Mouse (Mus musculus) spleen, postnatal 4 days (tissue): ENCODE data around the gene Morn3.
"Not testable (repeated sequence)": the region's sequence is repeated elsewhere in the genome, so short reads cannot be mapped to it uniquely, and the experiment has no call there.

Experiments
- DNase-seq, 2 experiments: peaks; one replicate each; pipeline ENCODE4 v3.0.0; 2022; ENCODE audit warnings: low spot score in 2 of 2

Morn3 gene

DNA sequence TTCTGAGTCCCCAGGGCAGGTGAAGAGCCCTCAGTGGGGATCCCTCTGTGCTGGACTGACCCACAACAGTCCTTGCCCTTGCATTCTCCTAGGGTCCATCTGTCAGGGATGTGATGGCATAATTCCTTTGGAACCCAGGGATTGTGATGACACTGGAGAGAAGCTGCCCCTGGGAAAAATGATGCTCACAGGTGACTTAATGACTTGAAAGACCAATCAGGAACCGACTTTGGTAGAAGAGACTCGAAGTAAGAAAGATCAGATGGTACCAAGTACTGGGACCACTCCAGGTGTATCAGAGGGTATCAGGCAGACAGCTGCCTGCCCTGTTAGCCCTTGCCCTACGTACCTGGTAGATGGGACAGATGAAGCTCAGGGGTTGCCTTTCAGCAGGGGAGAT, at the start of gene Morn3:
Gene Morn3 (minus strand): TSS at position 101 of the 400 bp plus-strand sequence.
- no peak for DNase-seq

DNA sequence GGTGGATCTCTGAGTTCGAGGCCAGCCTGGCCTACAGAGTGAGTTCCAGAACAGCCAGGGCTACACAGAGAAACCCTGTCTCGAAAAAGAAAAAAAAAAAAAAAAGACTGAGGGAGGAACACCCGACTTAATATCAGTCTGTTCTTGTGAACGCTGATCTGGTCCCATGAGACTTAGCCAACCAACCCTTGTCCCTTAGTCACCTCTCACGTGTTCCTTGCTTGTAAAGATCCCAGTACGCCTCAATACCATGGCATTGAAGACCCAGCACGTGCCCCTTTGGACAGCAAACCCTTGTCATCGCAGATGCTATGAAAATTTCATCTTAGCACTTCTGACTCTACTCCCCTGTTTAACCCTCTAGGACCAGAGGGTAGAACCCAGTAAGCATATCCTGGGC, 49.5 kb upstream of the Morn3 start:
- no peak for DNase-seq

DNA sequence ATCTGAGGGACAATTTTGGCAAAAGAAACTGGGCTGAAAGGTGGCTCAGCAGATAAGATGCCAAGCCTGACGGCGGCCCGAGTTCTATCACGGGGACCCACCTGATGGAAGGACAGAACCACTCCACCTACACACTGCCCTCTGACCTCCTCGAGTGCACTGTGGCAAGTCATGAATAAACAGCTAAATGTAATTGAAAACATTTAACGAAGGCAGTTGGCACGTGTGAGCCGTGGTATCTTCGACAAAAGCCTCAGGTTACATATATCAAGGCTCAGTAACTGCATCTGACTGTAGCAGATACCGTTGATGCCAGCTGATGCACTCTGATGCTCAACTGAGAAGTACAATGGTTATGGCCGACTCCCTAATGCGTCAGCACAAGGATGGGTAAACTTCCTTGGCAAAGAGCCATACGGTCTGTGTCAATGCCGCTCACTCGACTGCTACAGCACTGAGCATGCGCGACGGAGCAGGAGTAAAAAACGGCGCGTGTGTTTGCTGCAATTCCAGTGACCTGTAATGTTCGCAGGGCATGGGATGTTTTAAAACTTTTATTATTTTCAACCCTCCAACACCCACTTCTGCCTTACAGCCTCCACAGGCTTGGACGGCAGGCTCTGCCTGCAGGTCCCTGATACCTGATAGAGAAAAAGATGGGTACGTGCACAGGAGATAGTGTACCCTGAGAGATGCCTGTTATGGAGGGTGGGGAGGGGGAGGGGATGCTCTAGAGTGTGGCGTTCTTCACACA, 47.6 kb upstream of the Morn3 start:
- DNase-seq: peak; percentile 79 to 83

DNA sequence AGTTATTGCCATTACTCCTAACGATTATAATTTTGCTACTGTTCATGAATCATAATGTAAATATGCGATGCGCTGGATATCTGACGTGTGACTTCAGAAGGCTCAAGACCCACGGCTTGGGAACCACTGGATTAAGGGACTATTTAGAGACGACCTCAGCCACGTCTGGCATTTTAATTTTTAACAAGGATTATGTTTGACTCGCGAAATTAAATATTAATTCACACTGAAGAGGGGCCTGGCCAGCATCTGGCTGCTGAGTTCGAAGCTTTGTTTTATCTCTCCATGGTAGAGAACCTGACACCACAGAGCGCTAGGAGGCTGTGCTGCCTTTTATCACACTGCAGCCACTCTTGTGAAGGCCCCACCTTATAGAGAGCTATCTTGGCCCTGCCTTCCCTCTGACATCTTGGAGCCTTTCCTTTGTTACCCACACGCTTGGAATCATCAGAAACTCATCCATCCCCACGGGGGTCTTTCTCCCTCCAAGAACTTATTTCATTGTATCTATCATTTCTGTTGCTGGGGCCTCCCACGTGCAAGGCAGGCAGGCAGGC, 46.3 kb upstream of the Morn3 start:
- peak; percentile 71 to 75 for DNase-seq

DNA sequence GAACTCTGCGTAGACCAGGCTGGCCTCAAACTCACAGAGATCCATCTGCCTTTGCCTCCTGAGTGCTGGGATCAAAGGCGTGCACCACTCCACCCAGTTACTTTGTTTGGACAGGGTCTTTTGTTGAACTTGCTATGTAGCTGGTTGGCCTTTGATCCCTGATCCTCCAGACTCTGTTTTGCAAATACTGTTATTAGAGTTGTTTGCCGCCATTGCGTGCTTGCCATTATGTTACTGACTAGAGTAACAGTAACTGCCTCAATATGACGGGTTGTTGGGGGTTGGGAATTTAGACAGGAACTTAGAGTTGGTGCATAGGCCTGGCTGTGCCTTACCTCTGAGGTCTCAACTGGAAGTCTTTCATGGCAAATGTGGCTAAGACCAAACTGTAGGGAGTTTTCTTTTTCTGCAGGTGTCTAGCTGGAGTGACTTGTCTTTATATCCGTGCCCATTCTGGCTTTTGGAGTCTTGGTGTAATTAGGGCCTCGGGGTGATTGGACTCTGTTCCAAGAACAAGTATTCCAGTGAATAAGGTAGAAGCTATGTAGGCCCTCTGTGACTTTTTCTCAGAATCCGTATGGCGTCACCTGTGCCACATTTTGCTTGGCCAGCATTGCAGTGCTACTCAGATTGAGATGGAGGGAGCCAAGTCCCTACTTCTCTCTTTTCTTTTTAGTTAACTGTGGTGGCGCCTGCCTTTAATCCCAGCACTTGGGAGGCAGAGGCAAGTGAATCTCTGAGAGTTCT, 43.9 kb upstream of the Morn3 start:
- no peak for DNase-seq

DNA sequence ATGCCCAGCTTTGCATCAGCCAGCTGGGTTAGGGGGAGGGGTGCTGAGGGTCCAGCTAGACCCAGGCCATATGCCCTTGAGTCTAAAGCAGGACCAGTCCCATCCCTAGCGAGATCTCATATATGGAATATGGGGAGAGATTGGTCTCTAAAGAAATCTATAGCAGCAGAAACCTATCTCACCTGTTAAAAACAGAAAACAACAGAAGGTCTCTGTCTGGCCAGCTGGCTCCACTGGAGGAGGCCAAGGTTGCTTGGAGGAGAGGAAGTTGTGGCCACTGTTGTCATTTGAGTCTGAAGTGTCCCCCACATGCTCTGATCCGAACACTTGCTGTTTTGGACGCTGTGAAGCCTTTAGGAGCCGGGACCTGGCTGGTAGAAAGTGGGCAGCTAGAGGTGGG, 42.0 kb upstream of the Morn3 start:
- no peak for DNase-seq

DNA sequence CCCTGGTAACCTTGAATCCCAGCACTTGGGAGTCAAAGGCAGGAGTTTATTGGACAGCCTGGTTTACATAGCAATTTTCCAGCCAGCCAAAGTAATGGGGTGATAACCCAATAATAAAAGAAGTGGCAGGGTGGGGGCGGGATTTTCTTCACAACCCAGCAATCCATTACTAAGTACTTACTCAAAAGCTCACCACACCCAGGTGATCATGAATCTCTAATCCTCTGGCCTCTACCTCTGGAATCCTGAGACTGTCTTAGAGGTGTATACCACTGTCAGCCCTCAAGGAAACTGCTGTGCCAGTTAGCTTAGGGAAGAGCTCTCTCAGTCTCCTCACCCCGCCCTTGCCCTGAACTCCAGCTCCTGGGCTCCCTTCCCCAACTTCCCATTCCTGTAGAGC, 39.7 kb upstream of the Morn3 start:
- DNase-seq: no peak

DNA sequence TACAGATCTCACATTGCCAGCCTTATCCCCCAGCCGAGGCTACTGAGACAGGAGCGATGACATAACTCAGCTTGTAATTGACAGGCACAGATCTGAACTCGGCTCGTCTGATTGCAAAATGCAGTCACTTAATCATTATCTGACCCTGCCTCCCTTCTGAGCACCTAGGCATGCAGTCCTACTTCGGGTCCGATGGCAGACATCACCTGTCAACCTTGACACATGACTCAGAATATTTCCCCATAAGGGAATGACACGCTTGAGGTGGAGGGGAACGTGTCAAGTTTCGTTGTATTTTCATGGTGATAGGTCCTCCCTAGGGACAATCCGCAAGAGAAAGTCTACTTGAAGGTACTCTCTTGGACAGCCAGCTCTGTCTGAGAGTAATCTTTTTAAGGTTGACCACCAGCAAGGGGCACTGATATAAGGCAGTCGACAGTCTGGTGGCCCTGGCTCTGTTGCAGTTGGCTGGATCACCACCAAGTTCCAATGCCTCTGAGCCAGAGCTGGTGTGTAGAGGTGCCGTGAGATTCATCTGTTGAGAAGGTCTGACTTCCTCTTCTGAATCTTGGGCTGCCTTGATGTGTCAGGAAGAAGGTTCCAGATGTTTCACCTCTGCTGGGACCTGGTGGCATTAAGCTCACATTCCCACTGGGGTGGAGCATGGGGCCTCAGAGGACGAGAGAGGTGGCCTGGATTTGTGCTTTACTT, 36.7 kb upstream of the Morn3 start:
- DNase-seq: no peak

DNA sequence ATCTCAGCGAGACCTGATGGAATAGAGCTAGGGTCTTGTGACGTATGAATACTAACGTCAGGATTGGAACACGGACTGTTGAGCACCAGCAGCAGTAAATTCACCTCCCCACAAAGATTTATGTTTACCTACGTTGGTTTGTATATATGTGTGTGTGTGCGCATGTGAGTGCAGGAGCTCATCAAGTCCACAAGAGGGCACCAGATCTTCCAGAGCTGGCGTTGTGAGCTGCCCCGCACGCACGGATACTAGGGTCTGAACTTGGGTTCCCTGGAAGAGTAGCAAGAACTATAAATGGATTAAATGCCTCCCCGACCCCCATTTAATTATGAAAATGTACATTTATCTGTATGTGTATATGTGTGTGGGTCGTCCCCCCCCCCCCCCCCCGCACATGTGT, 33.7 kb upstream of the Morn3 start:
- no peak for DNase-seq

DNA sequence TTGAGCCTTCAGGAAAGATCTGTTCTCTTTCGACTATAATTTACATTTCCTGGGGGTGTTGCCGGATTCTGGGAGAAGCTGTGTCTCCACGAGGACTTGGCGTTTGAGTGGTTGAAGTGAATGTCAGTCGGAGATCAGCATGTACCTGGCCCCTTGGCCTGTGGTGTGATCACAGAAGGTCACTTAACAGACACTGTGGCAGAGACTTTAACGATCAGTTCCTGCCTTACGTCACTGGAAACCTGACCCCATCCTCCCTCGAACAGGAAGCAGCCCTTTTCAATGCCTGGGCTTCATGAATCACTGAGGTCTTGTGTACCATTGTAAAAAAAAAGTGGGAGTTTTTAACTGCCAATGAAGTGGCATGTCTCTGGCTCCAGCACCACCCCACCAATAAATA, 33.2 kb upstream of the Morn3 start:
- no peak for DNase-seq

DNA sequence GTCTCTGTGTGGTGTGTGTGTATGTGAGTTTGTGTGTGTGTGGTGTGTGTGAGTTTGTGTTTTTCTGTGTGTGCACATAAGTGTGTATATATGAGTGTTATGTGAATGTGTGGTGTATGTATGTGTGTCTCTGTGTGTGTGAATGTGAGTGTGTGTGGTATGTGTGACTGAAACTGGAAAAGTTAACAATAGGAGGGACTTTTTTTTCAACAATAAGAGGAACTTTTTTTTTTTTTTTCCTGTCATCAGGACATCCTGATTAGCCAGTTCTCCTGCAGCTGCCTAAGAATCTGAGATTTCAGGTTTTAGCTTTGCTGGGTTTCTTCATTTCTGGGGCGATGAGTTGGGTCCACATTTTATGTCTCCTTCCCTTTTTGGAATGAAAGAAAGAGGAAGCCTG, 32.8 kb upstream of the Morn3 start:
- DNase-seq: no peak

DNA sequence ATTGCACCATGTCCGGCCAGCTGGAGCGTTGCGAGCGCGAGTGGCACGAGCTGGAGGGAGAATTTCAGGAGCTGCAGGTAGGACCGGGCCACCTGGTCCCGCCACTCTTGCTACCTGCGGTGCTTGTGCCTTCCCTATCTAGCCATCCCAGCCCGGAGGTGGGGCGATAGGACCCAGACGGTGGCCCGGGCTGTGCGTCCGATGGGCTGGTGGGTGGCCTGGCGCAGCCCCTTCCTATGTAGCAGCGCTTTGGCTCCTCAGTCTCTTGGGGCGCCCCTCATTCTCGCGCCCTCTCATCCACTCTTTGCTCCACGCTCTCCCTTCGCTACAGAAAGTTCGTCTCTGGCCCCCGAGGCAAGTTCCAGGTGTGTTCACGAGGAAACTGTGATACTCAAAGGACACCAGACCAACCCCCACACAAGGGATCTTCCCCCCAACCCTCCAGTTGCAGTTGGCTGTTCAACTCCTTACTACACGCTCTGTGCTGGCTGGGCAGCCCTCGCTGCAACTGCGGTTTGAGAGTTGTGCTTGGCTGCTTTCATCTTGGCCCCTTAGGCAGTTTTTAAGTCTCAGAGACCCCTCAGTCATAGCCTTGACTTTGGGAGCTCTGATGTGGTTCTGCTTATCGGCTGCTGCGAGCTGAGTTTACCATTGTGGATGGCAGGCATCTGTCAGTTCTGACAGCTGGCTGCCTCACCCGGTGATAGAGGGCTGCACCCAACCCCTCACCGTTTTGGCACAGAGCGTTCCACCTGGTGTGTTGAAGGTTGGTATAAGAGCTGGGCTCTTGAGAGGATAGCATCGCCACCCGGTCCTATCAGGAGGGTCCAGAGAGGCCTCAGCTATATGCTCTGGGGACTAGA, 29.8 kb upstream of the Morn3 start:
- peak; percentile 60 to 81 for DNase-seq

DNA sequence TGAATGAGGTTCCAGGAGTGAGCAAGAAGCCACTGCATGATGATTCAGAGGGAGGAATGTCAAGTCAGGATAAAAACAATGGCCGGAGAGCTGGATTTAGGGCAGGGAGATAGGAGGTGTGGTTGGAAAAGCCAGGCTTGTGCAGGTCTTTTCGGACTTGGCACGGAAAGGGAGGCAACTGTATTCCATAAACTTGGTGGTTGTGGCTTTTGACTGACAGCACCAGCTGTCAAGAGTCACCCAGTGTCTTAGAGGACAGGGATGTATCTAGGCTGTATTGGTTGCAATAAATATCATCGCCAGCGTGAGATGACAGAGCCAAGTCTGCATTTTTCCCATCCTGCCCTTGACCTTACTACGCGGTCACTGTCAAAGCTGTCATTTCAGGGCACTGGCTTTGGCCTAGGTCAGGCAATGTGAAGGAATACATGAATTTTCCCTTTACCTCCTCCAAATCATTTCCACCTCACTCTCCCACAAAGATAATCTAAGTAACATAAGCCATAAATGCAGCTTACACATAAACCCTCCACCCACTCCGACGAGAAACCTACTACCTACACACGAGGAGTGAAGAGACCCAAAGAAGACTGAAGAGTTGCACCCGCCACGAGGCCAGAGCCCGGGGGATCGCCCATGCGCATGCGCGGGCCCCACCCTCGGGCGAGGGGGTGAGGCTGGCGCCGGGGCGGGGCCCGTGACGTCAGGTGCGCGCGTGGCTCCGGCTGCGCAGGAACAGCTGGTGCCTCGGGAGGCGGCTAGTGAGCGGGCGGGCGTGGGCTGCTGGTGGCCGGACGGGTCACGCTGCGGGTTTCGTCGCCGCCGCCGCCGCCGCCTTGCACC, 29.0 kb upstream of the Morn3 start:
- DNase-seq: peak; percentile 96 to 99

DNA sequence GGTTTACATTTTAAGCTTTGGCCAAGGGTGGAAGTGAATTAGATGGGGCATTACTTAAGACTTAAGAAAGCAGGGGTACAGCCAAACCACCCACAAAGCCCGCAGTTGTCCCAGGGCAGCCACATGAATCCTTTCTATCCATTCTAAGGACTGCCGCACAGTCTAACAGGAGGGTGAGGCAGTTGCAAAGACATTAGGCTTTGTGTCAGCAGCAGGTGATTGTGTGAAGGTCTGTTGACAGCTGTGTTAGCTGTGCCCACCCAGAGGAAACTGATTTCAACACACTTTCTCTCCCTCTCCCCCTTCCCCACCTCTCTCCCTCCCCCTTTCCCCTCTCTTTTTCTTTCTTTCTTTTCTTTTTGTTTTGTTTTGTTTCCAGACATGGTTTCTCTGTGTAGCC, 21.9 kb upstream of the Morn3 start:
- no peak for DNase-seq

DNA sequence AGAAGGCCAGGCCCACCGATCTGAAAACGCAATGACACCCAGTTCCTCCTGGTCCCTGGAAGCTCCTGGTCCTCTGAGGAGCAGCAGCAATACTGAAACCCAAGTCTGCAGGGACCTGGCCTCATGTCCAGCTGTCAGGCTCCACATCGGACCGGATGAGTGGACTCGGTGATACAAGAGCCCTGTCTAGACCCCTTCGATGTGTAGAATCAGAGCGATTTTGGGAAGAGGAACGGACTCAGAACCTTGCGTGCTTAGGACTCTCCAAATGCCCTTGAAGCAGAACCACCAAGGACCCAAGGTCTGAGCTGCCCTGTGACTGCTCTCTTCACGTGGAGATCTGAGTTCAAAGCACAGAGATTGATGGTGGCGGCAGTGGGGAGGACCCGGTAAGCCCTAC, 21.3 kb upstream of the Morn3 start, which contains the start of gene Tmem120b:
Gene Tmem120b (plus strand): TSS at position 301 of the 400 bp plus-strand sequence.
- no peak for DNase-seq

DNA sequence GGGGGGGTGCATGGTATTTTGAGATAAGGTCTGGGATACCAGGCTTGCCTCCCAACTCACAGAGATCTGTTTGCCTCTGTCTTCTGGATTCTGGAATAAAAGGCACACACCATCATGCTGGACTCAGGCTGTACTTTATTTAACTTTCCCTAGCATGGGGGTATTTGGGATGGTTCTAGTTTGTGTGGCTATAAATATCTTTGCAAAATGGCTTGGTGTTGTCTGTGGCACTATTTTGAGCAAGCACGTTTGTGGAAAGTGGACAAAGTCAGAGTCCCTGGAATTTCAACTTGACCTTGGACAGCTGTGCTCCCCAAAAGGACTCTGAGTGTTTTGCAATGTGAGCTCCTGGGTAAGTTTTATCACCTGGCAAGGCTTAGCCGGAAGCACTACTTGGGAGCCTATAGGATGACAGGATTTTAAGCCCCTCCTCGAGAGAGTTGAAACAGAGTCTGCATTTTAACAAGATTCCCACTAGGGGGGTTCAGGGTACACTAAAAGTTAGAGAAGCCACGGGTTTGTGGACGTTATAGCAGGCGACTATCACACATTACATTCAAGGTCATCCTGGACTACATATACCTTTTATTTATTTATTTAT, 20.7 kb upstream of the Morn3 start:
- DNase-seq: no peak

DNA sequence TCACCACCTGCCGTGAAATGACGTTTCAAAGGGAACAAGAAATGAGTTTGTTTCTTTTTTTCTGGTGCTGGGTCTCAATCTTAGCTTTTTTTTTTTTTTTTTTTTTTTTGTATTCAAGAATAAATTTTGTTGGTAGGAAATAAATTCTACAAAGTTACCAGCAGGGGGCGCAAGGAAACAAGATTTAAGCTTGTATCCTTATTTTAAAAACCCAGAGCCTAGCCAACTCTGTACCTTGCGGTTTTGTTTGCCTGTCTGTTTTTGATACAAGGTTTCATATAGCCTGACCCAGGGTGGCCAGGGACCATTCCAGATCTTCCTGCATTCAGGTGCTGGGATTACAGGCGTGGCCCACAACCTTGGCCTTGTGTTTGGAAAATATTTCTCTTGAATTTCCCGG, 17.4 kb upstream of the Morn3 start:
- DNase-seq: peak; percentile 73 to 87

DNA sequence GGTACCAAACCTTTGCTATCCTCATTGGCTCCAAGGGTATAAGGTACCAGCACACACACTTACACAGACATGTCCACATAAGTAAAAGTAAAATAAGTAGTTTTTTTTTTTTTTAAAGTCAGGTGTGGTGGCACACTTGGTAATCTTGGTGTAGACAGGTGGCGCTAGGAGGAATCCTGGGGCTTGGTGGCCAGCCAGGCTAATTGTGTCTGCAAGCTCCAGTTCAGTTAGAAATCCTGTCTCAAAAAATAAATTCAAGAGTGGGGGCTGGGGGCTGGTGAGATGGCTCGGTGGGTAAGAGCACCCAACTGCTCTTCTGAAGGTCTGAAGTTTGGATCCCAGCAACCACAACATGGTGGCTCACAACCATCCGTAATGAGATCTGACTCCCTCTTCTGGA, 16.3 kb upstream of the Morn3 start:
- DNase-seq: no peak

DNA sequence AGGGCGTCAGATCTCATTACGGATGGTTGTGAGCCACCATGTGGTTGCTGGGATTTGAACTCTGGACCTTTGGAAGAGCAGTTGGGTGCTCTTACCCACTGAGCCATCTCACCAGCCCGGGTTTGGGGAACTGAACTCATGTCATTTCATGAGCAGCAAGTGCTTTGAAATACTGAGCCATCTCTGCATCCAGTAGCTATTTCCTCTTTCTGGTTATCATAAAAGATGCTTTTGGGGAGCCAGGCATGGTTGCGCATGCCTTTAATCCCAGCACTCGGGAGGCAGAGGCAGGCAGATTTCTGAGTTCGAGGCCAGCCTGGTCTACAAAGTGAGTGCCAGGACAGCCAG, 14.6 kb upstream of the Morn3 start:
- not testable (repeated sequence) for DNase-seq
